Mouse (Mus musculus) liver, embryonic 14.5 days (tissue): Measurements from ENCODE around the gene Zdhhc12. TPM values are rescaled to one million over a fixed set of nuclear protein-coding genes. Genes with fewer than 3 reads are reported as not detected.

Experiments
- ATAC-seq: fragments of 200-750 bp; cut with Nextera tagmentation; 2 replicates; pipeline ENCODE4 v1.8.0; 2017; ENCODE audit warnings: moderate number of reproducible peaks, mild to moderate bottlenecking, moderate library complexity; ENCODE audit not compliant: insufficient read depth
- DNase-seq, 3 experiments: peaks; one replicate each; pipeline ENCODE4 v3.0.0-alpha.2; 2012 to 2013; ENCODE audit warnings: low read depth in 3 of 3, low spot score in 3 of 3
- H3K27ac ChIP-seq: fragments of 300-500 bp; sonication (generic); 2 replicates; pipeline ENCODE4 v1.5.1; 2014; ENCODE audit warnings: moderate library complexity, mild to moderate bottlenecking, control low read depth, inconsistent platforms
- H3K27me3 ChIP-seq: fragments of 300-500 bp; sonication (generic); 2 replicates; pipeline ENCODE4 v1.6.1; 2014; ENCODE audit warnings: mild to moderate bottlenecking, low read length, moderate library complexity; ENCODE audit not compliant: control insufficient read depth, insufficient read depth
- H3K36me3 ChIP-seq: fragments of 300-500 bp; sonication (generic); replicated peaks from 2 replicates; pipeline ENCODE4 v1.6.1; 2014; ENCODE audit warnings: low read depth; ENCODE audit not compliant: control insufficient read depth, insufficient read depth
- H3K4me1 ChIP-seq, 2 experiments: fragments of 200-500 bp in 1 of 2; fragments of 300-500 bp in 1 of 2; sonication (generic) in 1 of 2; replicated peaks; 2 replicates each; pipeline ENCODE4 v1.6.1; 2012 to 2014; ENCODE audit warnings: antibody characterized with exemption in 1 of 2, inconsistent platforms in 1 of 2, low read length in 1 of 2; ENCODE audit not compliant: control insufficient read depth in 2 of 2, insufficient read depth in 2 of 2
- H3K4me2 ChIP-seq: fragments of 300-500 bp; sonication (generic); 2 replicates; pipeline ENCODE4 v1.6.1; 2014; ENCODE audit warnings: low read depth, mild to moderate bottlenecking, control low read depth, moderate library complexity
- H3K4me3 ChIP-seq, 2 experiments: fragments of 200-500 bp in 1 of 2; fragments of 300-500 bp in 1 of 2; sonication (generic) in 1 of 2; 2 replicates each; pipeline ENCODE4 v1.5.1; 2012 to 2014; ENCODE audit warnings: low read depth in 2 of 2, low read length in 2 of 2, mild to moderate bottlenecking in 2 of 2, control low read depth in 1 of 2, inconsistent platforms in 1 of 2, moderate library complexity in 1 of 2; ENCODE audit not compliant: insufficient read depth in 1 of 2
- H3K9ac ChIP-seq: fragments of 300-500 bp; sonication (generic); replicated peaks from 2 replicates; pipeline ENCODE4 v1.6.1; 2014; ENCODE audit warnings: mild to moderate bottlenecking, control low read depth, moderate library complexity
- H3K9me3 ChIP-seq: fragments of 300-500 bp; sonication (generic); 2 replicates; pipeline ENCODE4 v1.6.1; 2016; ENCODE audit warnings: low read length, mixed read lengths; ENCODE audit not compliant: control insufficient read depth
- CTCF ChIP-seq: IDR thresholded peaks from 2 replicates; pipeline ENCODE4 v1.5.1; 2016; ENCODE audit warnings: antibody characterized with exemption, low read depth, control low read depth
- EP300 ChIP-seq: IDR thresholded peaks from 2 replicates; pipeline ENCODE4 v1.6.1; 2016; ENCODE audit warnings: antibody characterized with exemption, low read depth
- whole genome bisulfite sequencing: fragments of 180-500 bp; shearing (Covaris S2); extraction: QIAGEN DNeasy Blood & Tissue Kit; methylation state at CpG from one replicate; pipeline ENCODE4 v1.1.7; 2014; ENCODE audit not compliant: insufficient replicate concordance; 5-methylcytosine and 5-hydroxymethylcytosine counted together
- polyA plus RNA-seq, 2 experiments: library from polyadenylated mRNA; depleted of rRNA in 1 of 2; stranded (reverse) in 1 of 2; unstranded in 1 of 2; fragments of >200 nt; fragmentation: Nextera tagmentation in 1 of 2; extraction: Ambion mirVana in 1 of 2; gene quantifications; 2 replicates each; pipeline versions ENCODE4 v1.2.1 to v1.2.3; 2012 to 2014

Zdhhc12 gene
- polyA plus RNA-seq, 2 experiments = 17.4 to 25.5 TPM

DNA sequence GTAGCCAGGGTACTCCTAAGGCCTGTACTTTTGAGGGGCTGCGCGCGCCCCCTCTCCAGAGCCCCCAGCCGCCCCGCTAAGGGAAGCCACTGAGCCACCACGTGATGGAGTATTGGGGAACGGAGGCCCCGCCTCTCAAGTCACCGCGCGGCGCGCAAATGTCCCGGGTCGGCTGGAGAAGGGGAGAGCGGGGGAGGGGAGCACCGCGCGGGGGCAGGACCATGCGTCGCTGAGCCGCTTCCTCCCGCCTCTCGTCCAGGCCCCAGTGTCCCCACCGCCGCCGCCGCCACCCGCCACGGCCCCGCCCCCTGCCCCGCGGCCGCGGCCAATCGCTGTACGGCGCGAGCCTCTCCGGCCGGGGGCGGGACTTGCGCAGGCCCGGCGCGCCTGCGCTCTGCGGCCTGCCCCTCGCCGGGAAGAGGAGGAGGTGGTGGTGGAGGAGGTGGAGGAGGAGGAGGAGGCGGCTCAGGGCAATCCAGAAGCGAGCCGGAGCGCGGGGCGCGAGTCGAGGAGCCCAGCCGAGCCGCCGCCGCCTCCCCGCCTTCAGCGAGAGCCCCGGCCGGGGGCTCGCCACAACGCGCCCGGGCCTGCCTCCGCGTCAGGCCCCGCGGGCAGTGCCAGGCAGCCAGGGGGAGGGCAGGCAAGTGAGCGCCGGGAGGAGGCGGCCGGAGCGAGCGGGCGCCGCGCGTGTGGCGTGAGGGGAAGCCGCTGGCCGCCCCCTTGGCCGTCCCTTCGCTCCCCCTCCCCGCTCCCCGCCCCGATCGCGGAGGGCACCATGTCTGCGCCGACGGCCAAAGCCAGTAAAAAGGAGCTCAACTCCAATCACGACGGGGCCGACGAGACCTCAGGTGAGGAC is 27.2 kb downstream of the Zdhhc12 start:
- ATAC-seq = peak; percentile 90
- Histone ChIP-seq H3K4me3 (peak overlapping the region; percentile 93 to 100), H3K9me3 (no peaks in the 10 kb centered on the region), H3K4me2 (peak overlapping the region; percentile 97), H3K4me1 (peaks cover 23 to 27% of the 10 kb centered on the region in 2 experiments), H3K27ac (peak overlapping the region; percentile 85), H3K9ac (peak overlapping the region; percentile 94), H3K36me3 (peaks cover 28% of the 10 kb centered on the region), H3K27me3 (no peaks in the 10 kb centered on the region)
- WGBS = under 1% methylated on average over 67 of the region's 101 CpGs
- no peak for TF ChIP-seq EP300
- no peak for TF ChIP-seq CTCF
- DNase-seq = peak; percentile 83 to 89 (median 87)

DNA sequence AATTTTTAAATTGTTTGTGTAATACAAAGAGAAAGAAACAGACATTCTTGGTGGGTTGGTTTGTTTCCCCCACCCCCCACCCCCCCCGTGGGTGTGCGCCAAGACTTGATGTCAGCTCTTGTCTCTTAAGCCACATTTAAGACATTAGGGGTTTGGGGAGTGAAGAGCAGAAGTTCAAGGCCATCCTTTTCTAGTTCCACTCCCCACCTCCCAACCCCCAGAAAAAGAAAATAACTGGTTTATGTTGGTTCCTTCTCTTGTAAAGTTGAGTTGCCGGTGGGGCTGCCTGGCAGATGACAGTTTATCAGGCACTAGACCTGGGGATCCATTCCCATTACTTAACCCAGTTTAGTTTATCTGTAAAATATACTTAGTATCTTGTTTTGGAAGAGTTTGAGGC is 29.1 kb downstream of the Zdhhc12 start:
- peak overlapping the region; percentile 6 for H3K27ac ChIP-seq
- peak overlapping the region; percentile 98 for H3K4me2 ChIP-seq
- 5% methylated on average over 3 of the region's 3 CpGs for WGBS
- peaks cover 24 to 27% of the 10 kb centered on the region in 2 experiments for H3K4me1 ChIP-seq
- no peaks in the 10 kb centered on the region for H3K27me3 ChIP-seq
- H3K9ac ChIP-seq = peak overlapping the region; percentile 7
- DNase-seq (no peak), ATAC-seq (no peak)
- H3K9me3 ChIP-seq = no peaks in the 10 kb centered on the region
- peak overlapping the region in 1 of 2 experiments; percentile 79; a peak in 2 of 4 replicates for H3K4me3 ChIP-seq
- H3K36me3 ChIP-seq = peaks cover 13% of the 10 kb centered on the region
- TF ChIP-seq CTCF (no peak), EP300 (no peak)

DNA sequence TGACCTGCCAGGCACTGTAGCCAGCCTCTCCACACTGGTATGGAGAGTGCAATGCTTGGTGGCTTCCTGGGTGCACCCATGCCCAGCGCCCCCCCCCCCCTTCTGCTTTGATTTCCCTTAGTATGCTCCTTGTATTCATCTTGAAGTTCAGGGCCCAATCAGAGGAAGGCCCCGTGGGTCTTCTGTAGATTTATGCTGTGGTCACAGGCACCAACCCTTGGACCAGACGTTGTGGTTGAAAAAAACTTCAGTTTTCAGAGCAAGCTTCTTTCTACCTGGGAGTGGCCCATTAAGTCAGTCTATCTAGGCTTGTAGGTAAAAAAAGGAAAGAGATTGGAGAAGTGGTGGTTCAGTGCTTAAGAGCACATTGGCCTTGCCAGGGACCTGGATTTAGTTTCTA is 29.7 kb downstream of the Zdhhc12 start:
- H3K9me3 ChIP-seq = no peaks in the 10 kb centered on the region
- H3K9ac ChIP-seq = peak overlapping the region; percentile 87
- H3K27me3 ChIP-seq = no peaks in the 10 kb centered on the region
- no peak for TF ChIP-seq EP300
- TF ChIP-seq CTCF = no peak
- WGBS = 2% methylated on average over 2 of the region's 3 CpGs
- H3K27ac ChIP-seq = peak overlapping the region; percentile 65
- H3K4me1 ChIP-seq = peaks cover 24 to 27% of the 10 kb centered on the region in 2 experiments
- H3K36me3 ChIP-seq = peaks cover 9% of the 10 kb centered on the region
- no peak for DNase-seq
- peak overlapping the region; percentile 98 for H3K4me2 ChIP-seq
- peak overlapping the region; percentile 79 to 85 for H3K4me3 ChIP-seq
- ATAC-seq = no peak

DNA sequence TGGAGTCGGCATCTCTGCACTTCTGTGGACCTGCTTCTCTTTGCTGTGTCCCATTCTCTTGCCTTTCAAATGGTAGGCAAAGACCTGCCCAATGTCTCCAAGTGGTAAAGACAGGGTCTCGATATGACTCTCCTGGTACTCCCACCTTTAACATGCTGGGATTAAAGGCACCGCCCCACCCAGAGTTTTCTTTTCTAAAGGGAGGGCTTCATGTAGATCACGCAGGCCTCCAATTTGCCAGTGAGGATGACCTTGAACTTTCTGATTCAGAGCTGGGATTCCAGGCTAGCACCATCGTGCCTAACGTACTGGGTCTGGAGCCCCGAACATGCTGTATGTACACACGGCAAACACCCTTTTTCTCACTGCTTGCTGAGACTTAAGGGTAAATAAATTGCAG is 30.2 kb downstream of the Zdhhc12 start:
- Histone ChIP-seq H3K27ac (peak overlapping the region; percentile 65), H3K27me3 (no peaks in the 10 kb centered on the region), H3K9me3 (no peaks in the 10 kb centered on the region), H3K4me3 (peak overlapping the region; percentile 79 to 85), H3K4me1 (peaks cover 24 to 27% of the 10 kb centered on the region in 2 experiments), H3K36me3 (peaks cover 3% of the 10 kb centered on the region), H3K9ac (peak overlapping the region; percentile 87), H3K4me2 (peak overlapping the region; percentile 98)
- ATAC-seq = no peak
- 2% methylated on average over 8 of the region's 8 CpGs for WGBS
- TF ChIP-seq CTCF = no peak
- TF ChIP-seq EP300 = no peak
- DNase-seq = no peak

- TF ChIP-seq EP300 (no peak), CTCF (no peak)
- Histone ChIP-seq H3K27me3 (no peaks in the 10 kb centered on the region), H3K27ac (peak overlapping the region; percentile 65), H3K9me3 (no peaks in the 10 kb centered on the region), H3K4me1 (peaks cover 23 to 24% of the 10 kb centered on the region in 2 experiments), H3K36me3 (no peaks in the 10 kb centered on the region), H3K9ac (peak overlapping the region; percentile 87), H3K4me3 (peak overlapping the region; percentile 79 to 85), H3K4me2 (peak overlapping the region; percentile 98)
- ATAC-seq (peak; percentile 17; the same call in 1 of the 2 replicates), DNase-seq (peak in 2 of 3 experiments; percentile 53 to 66)
- under 1% methylated on average over 40 of the region's 40 CpGs for WGBS
Observed at GRCm38 (mm10) chr2:30062249-30063093, 31.0 kb downstream of the Zdhhc12 start.
